Mouse (Mus musculus): ENCODE data around the gene Arrdc1.

Arrdc1 gene

GRCm38 (mm10) chr2:24923561-24923960 is 11.5 kb downstream of the Arrdc1 start:
- in situ Hi-C loops (cut with MboI, MseI) = no loop called here

GRCm38 (mm10) chr2:24919839-24920175 is 15.2 kb downstream of the Arrdc1 start:
- in situ Hi-C loops (cut with MboI, MseI) = no loop called here

- in situ Hi-C loops (cut with MboI, MseI) = no loop called here
Observed at GRCm38 (mm10) chr2:24918930-24919838, 15.9 kb downstream of the Arrdc1 start, which contains the start of gene Ehmt1. Ehmt1 (minus strand) TSS chr2:24919614.

- in situ Hi-C loops (cut with MboI, MseI) = no loop called here
Observed at GRCm38 (mm10) chr2:24914762-24915161, 20.3 kb downstream of the Arrdc1 start.

GRCm38 (mm10) chr2:24912589-24912988 is 22.5 kb downstream of the Arrdc1 start:
- in situ Hi-C loops (cut with MboI, MseI) = no loop called here

- in situ Hi-C loops (cut with MboI, MseI) = no loop called here
Observed at GRCm38 (mm10) chr2:24912189-24912588, 22.9 kb downstream of the Arrdc1 start.

GRCm38 (mm10) chr2:24910481-24910880 is 24.6 kb downstream of the Arrdc1 start:
- in situ Hi-C loops (cut with MboI, MseI) = no loop called here

GRCm38 (mm10) chr2:24905653-24906155 is 29.3 kb downstream of the Arrdc1 start:
- in situ Hi-C loops (cut with MboI, MseI) = no loop called here

- in situ Hi-C loops (cut with MboI, MseI) = no loop called here
Observed at GRCm38 (mm10) chr2:24904823-24905652, 30.0 kb downstream of the Arrdc1 start.

GRCm38 (mm10) chr2:24902999-24903398 is 32.1 kb downstream of the Arrdc1 start:
- in situ Hi-C loops (cut with MboI, MseI) = no loop called here

- in situ Hi-C loops (cut with MboI, MseI) = no loop called here
Observed at GRCm38 (mm10) chr2:24901055-24901454, 34.0 kb downstream of the Arrdc1 start.

GRCm38 (mm10) chr2:24899292-24899691 is 35.8 kb downstream of the Arrdc1 start:
- in situ Hi-C loops (cut with MboI, MseI) = no loop called here

GRCm38 (mm10) chr2:24896761-24897160 is 38.3 kb downstream of the Arrdc1 start:
- in situ Hi-C loops (cut with MboI, MseI) = no loop called here

- in situ Hi-C loops (cut with MboI, MseI) = no loop called here
Observed at GRCm38 (mm10) chr2:24894211-24894610, 40.8 kb downstream of the Arrdc1 start.

- in situ Hi-C loops (cut with MboI, MseI) = no loop called here
Observed at GRCm38 (mm10) chr2:24892318-24892717, 42.7 kb downstream of the Arrdc1 start.

- in situ Hi-C loops (cut with MboI, MseI) = no loop called here
Observed at GRCm38 (mm10) chr2:24890541-24891447, 44.3 kb downstream of the Arrdc1 start.

- in situ Hi-C loops (cut with MboI, MseI) = no loop called here
Observed at GRCm38 (mm10) chr2:24888895-24889294, 46.2 kb downstream of the Arrdc1 start.

- in situ Hi-C loops (cut with MboI, MseI) = no loop called here
Observed at GRCm38 (mm10) chr2:24880686-24881085, 54.4 kb downstream of the Arrdc1 start.

All from T-helper 17 cell (primary cell).